Mouse (Mus musculus) WW6 (cell line): ENCODE measurements around the gene Endod1.
"Not testable (repeated sequence)": the region's sequence is repeated elsewhere in the genome, so short reads cannot be mapped to it uniquely, and the experiment has no call there.

Experiments used
- DNase-seq: peaks from one replicate; pipeline ENCODE4 v3.0.0-alpha.2; 2013; ENCODE audit warnings: low read depth, low spot score

Endod1 gene

GRCm38 (mm10) chr9:14380386-14381285 is 671 bp downstream of the Endod1 start:
- DNase-seq: no peak

GRCm38 (mm10) chr9:14379769-14380385 is 1.4 kb downstream of the Endod1 start:
- DNase-seq: no peak

GRCm38 (mm10) chr9:14378151-14378550 is 3.2 kb downstream of the Endod1 start:
- DNase-seq: no peak

- no peak for DNase-seq
Observed at GRCm38 (mm10) chr9:14376149-14376548, 5.2 kb downstream of the Endod1 start.

- DNase-seq: no peak
Observed at GRCm38 (mm10) chr9:14372440-14372839, 8.9 kb downstream of the Endod1 start.

- DNase-seq: no peak
Observed at GRCm38 (mm10) chr9:14369271-14369670, 12.0 kb downstream of the Endod1 start.

- no peak for DNase-seq
Observed at GRCm38 (mm10) chr9:14367850-14368249, 13.5 kb downstream of the Endod1 start.

- DNase-seq: no peak
Observed at GRCm38 (mm10) chr9:14365481-14366125, 15.7 kb downstream of the Endod1 start.

- no peak for DNase-seq
Observed at GRCm38 (mm10) chr9:14364719-14365118, 16.6 kb downstream of the Endod1 start.

GRCm38 (mm10) chr9:14363540-14363939 is 17.8 kb downstream of the Endod1 start:
- DNase-seq: no peak

- no peak for DNase-seq
Observed at GRCm38 (mm10) chr9:14362068-14362768, 19.1 kb downstream of the Endod1 start.

GRCm38 (mm10) chr9:14357033-14357432 is 24.3 kb downstream of the Endod1 start:
- no peak for DNase-seq

GRCm38 (mm10) chr9:14354852-14355251 is 26.5 kb downstream of the Endod1 start:
- DNase-seq: no peak

GRCm38 (mm10) chr9:14352337-14352736 is 29.0 kb downstream of the Endod1 start:
- no peak for DNase-seq

GRCm38 (mm10) chr9:14350787-14351186 is 30.5 kb downstream of the Endod1 start:
- no peak for DNase-seq

- DNase-seq: no peak
Observed at GRCm38 (mm10) chr9:14349380-14349779, 31.9 kb downstream of the Endod1 start.

GRCm38 (mm10) chr9:14348416-14348815 is 32.9 kb downstream of the Endod1 start:
- DNase-seq: no peak

GRCm38 (mm10) chr9:14345866-14346265 is 35.4 kb downstream of the Endod1 start:
- not testable (repeated sequence) for DNase-seq

GRCm38 (mm10) chr9:14342041-14342668 is 39.2 kb downstream of the Endod1 start:
- DNase-seq: peak; percentile 38

GRCm38 (mm10) chr9:14338701-14339100 is 42.6 kb downstream of the Endod1 start:
- no peak for DNase-seq

GRCm38 (mm10) chr9:14336901-14337300 is 44.4 kb downstream of the Endod1 start:
- no peak for DNase-seq
